Mouse (Mus musculus) MN1 (cell line): ENCODE measurements around the gene Serpina1e.
"Not testable (repeated sequence)": the region's sequence is repeated elsewhere in the genome, so short reads cannot be mapped to it uniquely, and the experiment has no call there.

Source experiments
- DNase-seq: peaks from one replicate; pipeline ENCODE4 v3.0.0-alpha.2; 2016; ENCODE audit warnings: low spot score

Serpina1e gene

DNA sequence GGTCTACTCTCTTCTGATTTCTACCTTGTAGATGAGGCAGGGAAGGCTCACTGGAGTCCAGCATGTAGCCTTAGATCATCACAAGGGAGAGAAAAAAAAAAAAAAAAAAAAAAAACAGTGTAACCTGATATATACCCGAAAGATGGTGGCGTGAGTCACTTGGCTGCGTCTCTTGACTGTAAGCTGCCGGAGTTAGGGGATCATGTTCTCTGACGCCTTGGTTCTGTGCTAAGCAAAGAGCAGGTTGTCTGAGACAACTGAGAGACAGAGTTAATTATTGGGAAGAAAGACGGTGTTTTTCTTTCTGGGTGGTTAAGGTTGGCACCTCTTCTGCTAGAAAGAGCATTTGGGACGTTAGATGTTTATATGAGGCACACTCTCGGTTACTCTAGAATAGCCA lies 4.1 kb upstream of the Serpina1e start:
- DNase-seq = no peak

DNA sequence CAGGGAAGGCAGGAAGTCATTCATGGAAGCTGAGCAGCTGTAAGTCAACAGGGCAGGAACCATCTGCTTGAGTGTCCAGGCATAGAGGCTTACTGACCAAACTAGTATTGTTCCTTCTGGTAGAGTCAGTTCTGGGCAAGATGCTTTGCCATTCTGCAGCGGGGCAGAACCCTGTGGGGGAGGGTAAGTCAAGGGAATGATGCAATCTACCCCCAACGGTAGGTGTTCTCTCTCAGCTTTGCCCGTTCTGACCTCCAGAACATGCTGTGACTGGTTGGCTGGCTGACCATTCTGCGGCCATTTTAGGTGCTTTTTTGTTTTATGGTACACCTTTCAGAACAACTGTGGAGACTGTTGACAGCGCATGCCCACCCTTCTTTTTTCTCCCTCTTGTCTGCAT lies 3.6 kb upstream of the Serpina1e start:
- no peak for DNase-seq

DNA sequence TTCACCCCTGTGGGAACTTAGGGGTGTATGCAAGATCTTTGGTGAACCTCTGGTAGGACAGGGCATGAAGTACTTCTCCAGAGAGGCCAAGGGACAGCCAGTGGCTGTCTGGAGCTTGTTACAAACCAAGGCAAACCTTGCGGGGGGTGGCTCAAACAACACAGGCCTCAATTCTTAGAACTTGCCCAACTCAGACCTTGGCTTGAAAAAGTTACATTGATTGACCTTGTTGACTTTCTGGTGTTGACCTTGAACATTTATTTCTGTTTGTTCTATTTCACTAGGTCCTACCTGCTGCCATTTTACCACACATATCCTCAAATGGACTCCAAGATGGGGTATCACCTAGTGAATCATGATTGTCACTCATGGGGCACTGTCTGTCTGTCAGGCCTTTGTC lies 2.9 kb upstream of the Serpina1e start:
- no peak for DNase-seq

DNA sequence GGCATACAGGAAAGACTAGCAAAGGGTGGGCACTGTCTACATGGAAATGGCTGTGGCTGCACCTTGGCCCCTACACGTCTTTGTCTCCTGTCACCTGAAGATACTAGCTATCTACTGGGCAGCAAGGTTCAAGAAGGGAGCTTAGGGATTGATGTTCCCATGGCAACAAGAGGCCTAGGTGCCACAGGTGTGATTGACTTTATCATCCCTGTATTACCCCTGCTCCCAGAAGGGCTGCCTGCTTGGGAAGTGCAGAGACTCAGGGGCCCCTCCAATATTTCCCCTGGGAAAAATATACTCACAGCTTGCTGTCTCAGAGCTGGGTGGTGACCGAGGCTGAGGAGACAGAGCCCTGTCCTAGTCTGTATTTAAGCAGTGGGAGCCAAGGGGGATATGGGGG lies 2.2 kb downstream of the Serpina1e start:
- not testable (repeated sequence) for DNase-seq

DNA sequence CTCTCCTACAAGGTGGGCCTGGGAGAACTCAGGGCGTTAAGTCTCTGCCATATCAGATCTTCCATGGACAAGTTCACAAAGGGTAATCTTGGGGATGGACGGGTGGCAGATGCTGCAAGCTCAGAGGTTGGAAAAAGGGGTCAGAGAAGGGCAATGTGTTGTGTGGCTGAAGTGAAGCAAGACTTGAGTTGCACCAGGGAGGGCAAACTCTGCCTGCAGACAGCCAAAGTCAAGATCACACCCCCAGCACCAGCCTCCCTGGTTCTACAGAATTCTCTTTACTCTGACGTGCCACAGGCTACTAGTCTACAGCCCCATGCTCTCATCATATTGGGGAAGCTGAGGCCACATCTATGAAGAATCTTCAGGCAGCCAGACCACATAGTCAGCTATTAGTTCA lies 5.8 kb downstream of the Serpina1e start:
- DNase-seq = not testable (repeated sequence)

DNA sequence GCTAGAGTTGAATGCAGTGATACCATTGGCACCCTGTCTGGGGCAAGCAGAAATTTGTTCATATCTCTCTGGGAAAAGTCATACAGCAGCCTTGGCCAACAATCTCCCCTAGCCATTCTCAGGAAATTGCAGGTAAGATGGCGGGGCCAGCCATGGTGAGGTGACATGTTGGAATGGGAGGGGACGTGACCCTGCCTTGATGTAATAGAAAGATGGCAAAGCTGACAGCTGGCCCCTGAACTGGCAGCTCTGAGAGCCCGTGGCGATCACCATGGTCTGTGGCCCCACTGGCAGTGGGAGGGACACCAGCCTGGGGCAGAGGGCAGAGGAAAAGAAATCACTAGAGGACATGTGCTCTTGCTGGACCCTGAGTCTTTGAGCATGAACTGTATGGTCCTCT lies 12.5 kb downstream of the Serpina1e start:
- DNase-seq = no peak

DNA sequence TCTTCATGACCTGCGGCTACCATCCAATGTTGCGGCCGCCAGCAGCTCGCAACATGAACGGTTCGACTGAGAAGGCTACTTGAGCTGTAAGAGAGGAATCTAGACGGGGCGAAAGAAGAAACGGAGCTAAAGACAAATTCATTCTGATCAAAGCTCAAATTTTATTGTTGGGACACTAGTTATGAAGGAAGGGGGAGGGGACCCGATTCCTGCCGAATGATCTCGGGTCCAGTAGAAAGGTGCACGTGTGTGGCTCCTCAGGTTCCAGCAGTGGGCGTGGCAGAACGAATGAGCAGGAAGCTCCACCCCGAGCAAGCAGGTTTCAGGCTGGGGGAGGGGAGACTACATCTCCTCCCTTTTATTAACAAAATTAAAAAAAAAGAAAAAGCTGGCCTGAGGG lies 49.6 kb downstream of the Serpina1e start:
- DNase-seq = not testable (repeated sequence)

DNA sequence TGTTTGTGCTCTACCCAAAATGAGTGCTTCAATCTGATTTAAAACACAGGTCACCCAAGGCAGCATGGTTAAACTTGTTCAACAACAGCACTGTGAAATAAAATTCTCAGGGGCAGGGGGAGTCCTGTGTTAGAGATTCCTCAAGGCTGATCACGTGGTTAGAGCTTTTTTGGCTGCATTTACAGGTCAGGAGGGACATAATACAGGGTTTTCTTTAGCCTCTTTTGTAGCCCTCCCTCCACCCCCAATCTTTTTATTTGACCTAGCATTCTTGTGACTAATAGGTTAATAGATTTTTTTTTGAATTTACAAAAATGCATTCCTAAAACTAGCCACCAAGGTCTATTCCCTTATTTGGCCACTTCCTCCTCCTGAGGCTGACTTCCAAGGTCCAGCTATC lies 51.0 kb downstream of the Serpina1e start:
- not testable (repeated sequence) for DNase-seq

DNA sequence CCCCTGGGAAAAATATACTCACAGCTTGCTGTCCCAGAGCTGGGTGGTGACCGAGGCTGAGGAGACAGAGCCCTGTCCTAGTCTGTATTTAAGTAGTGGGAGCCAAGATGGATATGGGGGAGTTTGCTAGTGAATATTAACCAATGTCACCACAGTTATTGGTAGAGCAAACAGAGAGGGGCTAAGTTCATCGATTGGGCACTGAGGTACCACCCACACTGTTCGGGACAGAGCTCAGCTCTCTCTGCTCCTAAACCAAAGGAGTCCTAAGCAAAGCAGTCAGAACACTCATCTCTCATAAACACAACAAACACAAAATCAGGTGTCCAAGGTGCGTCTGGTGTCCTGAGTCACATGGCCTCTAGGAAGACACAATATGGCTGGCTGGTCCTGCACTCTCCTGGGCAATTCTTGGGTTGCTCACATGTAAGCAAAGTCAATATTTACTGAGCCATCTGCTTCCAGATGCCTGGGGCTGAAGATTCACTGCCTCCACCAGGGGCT lies 53.9 kb downstream of the Serpina1e start, which contains the start of gene Serpina1c:
Gene Serpina1c, minus strand, starts transcription at position 51 of the 504 bp plus-strand sequence.
- DNase-seq = not testable (repeated sequence)

DNA sequence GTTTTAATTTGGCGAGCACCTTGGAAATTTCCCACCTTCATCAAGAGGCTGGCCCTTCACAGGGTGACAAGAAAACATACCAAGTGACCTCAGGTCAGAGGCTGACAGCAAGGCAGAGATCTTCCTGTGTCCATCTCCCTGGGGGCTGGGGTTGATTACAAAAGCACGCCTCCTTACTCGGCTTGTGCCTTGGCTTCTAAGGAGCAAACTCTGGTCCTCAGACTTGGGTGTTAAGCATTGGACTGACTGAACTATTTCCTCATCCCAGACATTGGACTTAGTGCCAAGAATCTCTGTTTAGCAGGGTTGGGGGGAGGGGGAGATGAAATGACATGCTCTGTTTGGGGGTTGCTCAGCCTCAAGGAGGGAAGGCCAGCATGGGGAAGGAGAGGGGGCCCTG lies 56.8 kb downstream of the Serpina1e start:
- DNase-seq = not testable (repeated sequence)
